Mouse (Mus musculus) lung, postnatal 0 days (tissue): ENCODE measurements around the gene Cd300lf. TPM values are rescaled to one million over a fixed set of nuclear protein-coding genes. Genes with fewer than 3 reads are reported as not detected.

Source experiments
- ATAC-seq: fragments of 200-750 bp; cut with Nextera tagmentation; 2 replicates; pipeline ENCODE4 v1.8.0; 2017; ENCODE audit warnings: moderate library complexity
- DNase-seq: peaks from one replicate; pipeline ENCODE4 v3.0.0-alpha.2; 2016; ENCODE audit warnings: low spot score
- H3K27ac ChIP-seq: fragments of 300-500 bp; sonication (generic); 2 replicates; pipeline ENCODE4 v1.5.1; 2014; ENCODE audit warnings: antibody characterized with exemption, mild to moderate bottlenecking, low read length, mixed read lengths
- H3K27me3 ChIP-seq: fragments of 300-500 bp; sonication (generic); replicated peaks from 2 replicates; pipeline ENCODE4 v1.6.1; 2014; ENCODE audit warnings: low read length, mixed read lengths; ENCODE audit not compliant: insufficient read depth
- H3K36me3 ChIP-seq: fragments of 300-500 bp; sonication (generic); 2 replicates; pipeline ENCODE4 v1.6.1; 2014; ENCODE audit warnings: low read length, mixed read lengths; ENCODE audit not compliant: insufficient read depth
- H3K4me1 ChIP-seq: fragments of 300-500 bp; sonication (generic); 2 replicates; pipeline ENCODE4 v1.6.1; 2014; ENCODE audit warnings: antibody characterized with exemption, low read depth, low read length, mixed read lengths; ENCODE audit not compliant: insufficient read depth
- H3K4me2 ChIP-seq: fragments of 300-500 bp; sonication (generic); replicated peaks from 2 replicates; pipeline ENCODE4 v1.6.1; 2014; ENCODE audit warnings: low read depth, mild to moderate bottlenecking, low read length, moderate library complexity, mixed read lengths
- H3K4me3 ChIP-seq: fragments of 300-500 bp; sonication (generic); 2 replicates; pipeline ENCODE4 v1.5.1; 2014; ENCODE audit warnings: low read depth, low read length
- H3K9ac ChIP-seq: fragments of 300-500 bp; sonication (generic); replicated peaks from 2 replicates; pipeline ENCODE4 v1.6.1; 2014; ENCODE audit warnings: low read depth, mild to moderate bottlenecking
- H3K9me3 ChIP-seq: fragments of 300-500 bp; sonication (generic); 2 replicates; pipeline ENCODE4 v1.6.1; 2016; ENCODE audit warnings: low read length, mixed read lengths
- CTCF ChIP-seq: IDR thresholded peaks from 2 replicates; pipeline ENCODE4 v1.5.1; 2016; ENCODE audit warnings: antibody characterized with exemption, mild to moderate bottlenecking
- EP300 ChIP-seq: IDR thresholded peaks from 2 replicates; pipeline ENCODE4 v1.6.1; 2016; ENCODE audit warnings: antibody characterized with exemption, mild to moderate bottlenecking, control low read depth
- WGBS: fragments of 180-500 bp; shearing (Covaris S2); extraction: QIAGEN DNeasy Blood & Tissue Kit; methylation state at CpG from one replicate; pipeline ENCODE4 v1.1.7; 2014; 5-methylcytosine and 5-hydroxymethylcytosine counted together
- polyA plus RNA-seq: library from polyadenylated mRNA; unstranded; fragments of >200 nt; fragmentation: Nextera tagmentation; extraction: Ambion mirVana; gene quantifications from 2 replicates; pipeline ENCODE4 v1.2.1, GENCODE M21; 2015

The Cd300lf gene
- polyA plus RNA-seq, 1 experiment from 2014 or later, result 13.1 TPM

DNA sequence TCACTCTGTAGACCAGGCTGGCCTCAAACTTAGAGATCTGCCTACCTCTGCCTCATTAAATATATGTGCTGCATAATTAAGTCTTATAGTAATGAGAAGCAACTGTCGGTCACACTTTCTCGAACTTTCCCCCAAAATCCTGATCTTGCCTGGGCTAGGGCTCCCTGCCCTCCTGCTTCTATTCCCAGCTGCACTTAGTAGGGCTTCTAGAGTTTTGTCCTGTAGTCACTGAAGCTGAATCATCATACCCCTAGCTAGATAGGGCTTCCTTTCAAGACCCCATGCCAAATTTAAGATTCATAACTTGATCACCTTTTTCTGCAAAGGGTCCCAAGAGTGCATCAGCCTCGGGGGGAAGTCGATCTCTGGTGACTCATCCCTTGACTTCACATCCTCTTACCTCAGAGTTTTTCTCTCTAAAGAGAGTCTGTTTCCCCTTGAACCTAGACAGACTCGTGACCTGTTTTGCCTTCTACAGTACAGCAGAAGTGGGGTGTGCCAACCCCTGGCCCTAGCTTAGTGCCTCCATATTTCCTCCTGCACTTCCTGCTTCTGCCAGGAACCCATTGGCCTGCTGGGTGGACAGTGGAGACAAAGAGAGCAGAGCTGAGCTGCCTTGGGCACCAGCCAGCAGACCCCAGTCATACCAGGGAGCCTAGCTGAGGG, 4.9 kb upstream of the Cd300lf start:
- WGBS, result 67% methylated on average over 5 of the region's 5 CpGs
- no peaks in the 10 kb centered on the region for H3K4me1 ChIP-seq
- H3K27me3 ChIP-seq, result no peaks in the 10 kb centered on the region
- TF ChIP-seq EP300 (0 out of 2 replicates have a peak, but pooled peaks have one; percentile 8), CTCF (no peak)
- DNase-seq (peak; percentile 52), ATAC-seq (peak; percentile 57)
- H3K27ac ChIP-seq, result no peak overlapping the region
- H3K9ac ChIP-seq, result no peak overlapping the region
- no peaks in the 10 kb centered on the region for H3K9me3 ChIP-seq
- no peak overlapping the region for H3K4me3 ChIP-seq
- H3K4me2 ChIP-seq, result no peak overlapping the region
- no peaks in the 10 kb centered on the region for H3K36me3 ChIP-seq

DNA sequence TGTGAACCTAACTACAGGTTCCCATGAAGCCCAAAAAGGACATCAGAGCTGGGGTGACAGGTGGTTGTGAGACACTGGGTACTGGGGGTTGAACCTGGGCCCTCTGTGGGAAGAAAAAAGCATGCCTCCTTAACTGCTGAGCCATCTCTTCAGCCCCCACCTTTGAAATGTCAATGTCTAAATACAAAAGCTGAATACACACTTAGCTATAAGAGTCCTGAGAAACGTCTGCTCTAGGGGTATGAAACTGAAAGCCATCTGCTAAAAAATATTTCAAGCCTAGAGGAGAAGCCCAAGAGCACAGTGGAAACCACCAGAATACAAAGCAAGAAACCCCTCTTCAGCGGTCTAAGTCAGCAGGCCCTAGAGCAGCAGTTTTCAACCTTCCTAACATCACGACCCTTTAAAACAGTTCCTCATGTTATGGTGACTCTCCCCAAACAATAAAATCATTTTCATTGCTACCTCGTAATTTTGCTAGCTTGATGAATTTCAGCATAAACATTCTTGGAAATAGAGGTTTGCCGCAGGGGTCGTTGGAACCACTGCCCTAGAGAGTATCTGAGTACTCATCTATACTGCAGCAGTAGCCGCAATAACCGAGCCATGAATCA, 1.9 kb downstream of the Cd300lf start:
- no peaks in the 10 kb centered on the region for H3K4me1 ChIP-seq
- DNase-seq, result no peak
- H3K27me3 ChIP-seq, result no peaks in the 10 kb centered on the region
- H3K4me2 ChIP-seq, result no peak overlapping the region
- no peak for ATAC-seq
- no peak overlapping the region for H3K27ac ChIP-seq
- 63% methylated on average over 8 of the region's 8 CpGs for WGBS
- H3K9ac ChIP-seq, result no peak overlapping the region
- no peaks in the 10 kb centered on the region for H3K36me3 ChIP-seq
- no peak for TF ChIP-seq EP300
- no peak for TF ChIP-seq CTCF
- no peaks in the 10 kb centered on the region for H3K9me3 ChIP-seq
- no peak overlapping the region for H3K4me3 ChIP-seq

DNA sequence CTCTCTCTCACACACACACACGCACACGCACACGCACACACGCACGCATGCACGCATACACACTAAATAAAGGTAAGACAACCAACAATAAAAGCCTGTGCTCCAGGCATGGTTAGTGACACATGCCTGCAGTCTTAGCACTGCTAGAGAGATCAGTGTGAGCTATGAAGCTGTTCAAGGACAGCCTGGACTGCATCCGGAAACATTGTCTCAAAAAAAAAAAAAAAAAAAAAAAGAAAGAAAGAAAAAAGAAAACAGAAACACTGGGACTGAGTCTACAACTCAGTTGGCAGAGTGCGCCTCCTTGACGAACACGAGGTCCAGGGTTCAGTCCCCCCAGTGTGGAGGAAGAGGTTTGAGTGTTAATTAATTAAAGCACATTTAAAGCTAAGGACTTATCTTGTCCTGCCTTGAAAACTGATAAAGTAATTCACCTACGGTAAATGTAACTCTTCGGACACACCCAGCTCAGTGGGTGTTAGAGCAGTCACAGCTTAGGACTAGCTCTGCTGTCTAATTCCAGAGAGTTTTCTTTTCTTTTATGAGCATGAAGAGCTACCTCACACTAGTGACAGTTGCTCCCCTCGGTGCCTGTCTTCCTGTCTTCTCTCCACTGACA, 4.2 kb downstream of the Cd300lf start:
- Histone ChIP-seq H3K36me3 (no peaks in the 10 kb centered on the region), H3K27me3 (no peaks in the 10 kb centered on the region), H3K9me3 (no peaks in the 10 kb centered on the region), H3K9ac (no peak overlapping the region), H3K4me3 (no peak overlapping the region), H3K27ac (no peak overlapping the region), H3K4me1 (no peaks in the 10 kb centered on the region), H3K4me2 (no peak overlapping the region)
- TF ChIP-seq CTCF (no peak), EP300 (no peak)
- whole genome bisulfite sequencing, result 85% methylated on average over 13 of the region's 13 CpGs
- DNase-seq (no peak), ATAC-seq (no peak)

DNA sequence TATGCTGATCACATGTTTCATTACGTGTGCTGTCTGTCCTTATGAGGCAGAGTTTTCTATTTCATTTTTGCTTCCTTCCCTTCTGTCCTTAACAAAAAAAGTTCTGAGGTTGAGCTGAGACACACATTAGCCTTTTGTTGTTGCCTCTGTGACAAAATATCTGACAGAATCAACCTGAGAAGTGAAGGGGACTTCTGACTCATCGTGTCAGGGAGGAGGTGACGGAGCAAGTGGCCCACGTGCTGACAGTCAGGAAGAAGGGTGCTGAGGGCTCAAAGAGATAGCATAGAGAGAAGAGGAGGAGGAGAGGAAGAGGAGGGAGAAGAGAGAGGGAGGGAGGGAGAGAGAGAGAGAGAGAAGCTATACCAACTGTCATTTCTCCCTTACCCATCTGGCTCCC, 5.3 kb downstream of the Cd300lf start:
- no peak overlapping the region for H3K4me2 ChIP-seq
- H3K27me3 ChIP-seq, result no peaks in the 10 kb centered on the region
- H3K36me3 ChIP-seq, result no peaks in the 10 kb centered on the region
- H3K27ac ChIP-seq, result no peak overlapping the region
- no peak overlapping the region for H3K4me3 ChIP-seq
- no peaks in the 10 kb centered on the region for H3K9me3 ChIP-seq
- TF ChIP-seq EP300 (no peak), CTCF (no peak)
- no peak for DNase-seq
- ATAC-seq, result no peak
- no peaks in the 10 kb centered on the region for H3K4me1 ChIP-seq
- 52% methylated on average over 4 of the region's 4 CpGs for WGBS
- H3K9ac ChIP-seq, result no peak overlapping the region

DNA sequence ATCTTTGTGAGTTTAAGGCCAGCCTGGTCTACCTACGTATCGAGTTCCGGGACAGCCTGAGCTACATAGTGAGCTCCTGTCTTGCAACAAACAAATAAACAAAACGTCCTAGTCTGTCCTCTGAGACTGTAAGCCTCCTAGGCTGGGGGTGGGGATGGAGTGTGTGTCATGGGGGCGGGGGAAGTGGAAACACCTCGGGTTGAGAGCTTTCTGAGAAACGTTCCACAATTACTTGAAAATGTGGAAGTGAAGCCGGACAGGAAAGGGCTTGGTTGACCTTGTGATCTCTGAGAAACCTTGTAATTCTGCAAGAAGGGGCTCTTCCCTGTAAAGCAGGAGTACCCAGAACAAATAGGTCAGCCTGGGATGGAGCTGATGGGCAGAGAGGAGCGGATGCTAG, 14.4 kb downstream of the Cd300lf start:
- Histone ChIP-seq H3K4me2 (no peak overlapping the region), H3K36me3 (no peaks in the 10 kb centered on the region), H3K4me1 (no peaks in the 10 kb centered on the region), H3K27ac (no peak overlapping the region), H3K27me3 (no peaks in the 10 kb centered on the region), H3K9ac (no peak overlapping the region), H3K9me3 (no peaks in the 10 kb centered on the region), H3K4me3 (no peak overlapping the region)
- TF ChIP-seq EP300 (0 out of 2 replicates have a peak, but pooled peaks have one; percentile 30), CTCF (no peak)
- 63% methylated on average over 9 of the region's 9 CpGs for WGBS
- ATAC-seq (peak; percentile 14; the same call in 1 of the 2 replicates), DNase-seq (peak; percentile 28)

DNA sequence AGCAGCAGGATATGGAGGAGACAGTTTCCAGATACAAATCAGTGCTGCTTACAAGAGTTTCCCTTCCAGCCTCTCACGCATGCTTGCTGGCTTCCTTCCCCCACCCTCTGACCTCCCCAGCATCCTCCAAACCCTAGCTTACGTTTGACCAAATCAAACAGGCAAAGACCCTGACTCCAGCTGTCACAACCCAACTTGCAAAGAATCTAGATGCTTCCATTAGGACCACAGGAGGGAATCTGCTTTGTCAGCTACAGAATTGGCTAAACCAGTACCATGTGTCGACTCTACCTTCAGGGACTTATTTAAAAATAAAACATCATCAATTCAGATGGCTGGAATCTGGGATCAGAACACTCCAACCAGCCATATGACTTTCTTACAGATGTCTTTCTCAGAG, 21.6 kb downstream of the Cd300lf start:
- WGBS, result 32% methylated on average over 3 of the region's 3 CpGs
- DNase-seq, result no peak
- ATAC-seq, result no peak

More for the DNA sequence above, 21.6 kb downstream of the Cd300lf start:
- Histone ChIP-seq H3K36me3 (no peaks in the 10 kb centered on the region), H3K27me3 (no peaks in the 10 kb centered on the region), H3K27ac (no peak overlapping the region), H3K9me3 (no peaks in the 10 kb centered on the region), H3K4me1 (no peaks in the 10 kb centered on the region), H3K9ac (no peak overlapping the region), H3K4me2 (no peak overlapping the region), H3K4me3 (no peak overlapping the region)
- TF ChIP-seq EP300 (no peak), CTCF (no peak)
